Mouse (Mus musculus) thymus, postnatal 14 days (tissue): ENCODE measurements around the gene Ildr2.

Experiments
- DNase-seq: peaks from one replicate; pipeline ENCODE4 v3.0.0; 2021

Gene Ildr2

GRCm38 (mm10) chr1:166286231-166286630, 32.3 kb downstream of the Ildr2 start:
- DNase-seq, result no peak

- DNase-seq, result no peak
Observed at GRCm38 (mm10) chr1:166290562-166290961, 36.6 kb downstream of the Ildr2 start.

GRCm38 (mm10) chr1:166293086-166293485, 39.1 kb downstream of the Ildr2 start:
- no peak for DNase-seq

- DNase-seq, result no peak
Observed at GRCm38 (mm10) chr1:166295548-166295947, 41.6 kb downstream of the Ildr2 start.

- no peak for DNase-seq
Observed at GRCm38 (mm10) chr1:166296371-166296770, 42.4 kb downstream of the Ildr2 start.

GRCm38 (mm10) chr1:166296971-166297370, 43.0 kb downstream of the Ildr2 start:
- DNase-seq, result no peak

- no peak for DNase-seq
Observed at GRCm38 (mm10) chr1:166297499-166298111, 43.7 kb downstream of the Ildr2 start.

- no peak for DNase-seq
Observed at GRCm38 (mm10) chr1:166298884-166299283, 44.9 kb downstream of the Ildr2 start.

- DNase-seq, result no peak
Observed at GRCm38 (mm10) chr1:166299821-166300220, 45.9 kb downstream of the Ildr2 start.

- no peak for DNase-seq
Observed at GRCm38 (mm10) chr1:166300526-166300925, 46.6 kb downstream of the Ildr2 start.

- DNase-seq, result no peak
Observed at GRCm38 (mm10) chr1:166304352-166305240, 50.7 kb downstream of the Ildr2 start.

- DNase-seq, result no peak
Observed at GRCm38 (mm10) chr1:166308471-166308850, 54.5 kb downstream of the Ildr2 start.

- no peak for DNase-seq
Observed at GRCm38 (mm10) chr1:166308851-166309715, 55.1 kb downstream of the Ildr2 start.

- DNase-seq, result no peak
Observed at GRCm38 (mm10) chr1:166311151-166311550, 57.2 kb downstream of the Ildr2 start.

GRCm38 (mm10) chr1:166313637-166314036, 59.7 kb downstream of the Ildr2 start:
- no peak for DNase-seq

- DNase-seq, result no peak
Observed at GRCm38 (mm10) chr1:166315706-166316105, 61.8 kb downstream of the Ildr2 start.

- DNase-seq, result peak; percentile 31
Observed at GRCm38 (mm10) chr1:166319132-166319698, 65.3 kb downstream of the Ildr2 start.

GRCm38 (mm10) chr1:166326421-166326820, 72.5 kb downstream of the Ildr2 start:
- no peak for DNase-seq

- no peak for DNase-seq
Observed at GRCm38 (mm10) chr1:166330752-166331151, 76.8 kb downstream of the Ildr2 start.

- no peak for DNase-seq
Observed at GRCm38 (mm10) chr1:166339110-166339509, 85.2 kb downstream of the Ildr2 start.

GRCm38 (mm10) chr1:166342060-166342459, 88.1 kb downstream of the Ildr2 start:
- no peak for DNase-seq

GRCm38 (mm10) chr1:166342539-166342938, 88.6 kb downstream of the Ildr2 start:
- no peak for DNase-seq

- DNase-seq, result no peak
Observed at GRCm38 (mm10) chr1:166343586-166343985, 89.6 kb downstream of the Ildr2 start.
